Mouse (Mus musculus) heart, adult 9 months (tissue): ENCODE results near the gene 2410015M20Rik.
"Not testable (repeated sequence)": the region's sequence is repeated elsewhere in the genome, so short reads cannot be mapped to it uniquely, and the experiment has no call there.

Experiments used
- DNase-seq, 2 experiments: peaks; one replicate each; pipeline ENCODE4 v3.0.0; 2022; ENCODE audit warnings: low spot score in 2 of 2

2410015M20Rik gene

DNA sequence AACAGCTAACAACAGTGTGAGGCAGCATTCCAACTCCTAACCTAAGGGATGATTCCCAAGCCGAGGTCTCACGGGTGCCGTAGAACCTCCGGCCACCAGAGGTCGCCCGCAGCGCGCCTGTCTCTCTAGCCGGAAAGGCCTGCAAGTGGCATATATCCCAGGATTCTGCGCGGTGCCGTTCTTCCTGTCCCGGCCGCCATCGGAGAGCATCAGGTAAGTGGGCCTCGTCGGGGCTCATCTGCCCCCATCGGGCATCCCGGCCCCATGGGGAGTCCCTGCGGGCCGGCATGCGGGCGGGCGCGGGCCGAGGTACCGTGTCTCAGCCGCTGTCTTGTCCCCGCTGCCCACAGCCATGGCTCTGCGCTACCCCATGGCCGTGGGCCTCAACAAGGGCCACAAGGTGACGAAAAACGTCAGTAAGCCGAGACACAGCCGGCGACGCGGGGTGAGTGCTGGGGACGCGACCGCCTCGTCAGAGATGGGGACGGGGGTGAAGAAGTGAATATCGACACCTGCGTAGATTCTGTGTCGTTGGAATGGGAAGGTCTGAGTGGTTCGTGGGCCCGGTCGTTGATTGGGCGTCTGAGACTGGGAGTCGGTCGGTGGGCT is 3.8 kb upstream of the 2410015M20Rik start, which contains the start of gene Rpl36:
Rpl36 (plus strand) TSS at position 181 of the 609 bp plus-strand sequence.
- DNase-seq: peak; percentile 90 to 95

DNA sequence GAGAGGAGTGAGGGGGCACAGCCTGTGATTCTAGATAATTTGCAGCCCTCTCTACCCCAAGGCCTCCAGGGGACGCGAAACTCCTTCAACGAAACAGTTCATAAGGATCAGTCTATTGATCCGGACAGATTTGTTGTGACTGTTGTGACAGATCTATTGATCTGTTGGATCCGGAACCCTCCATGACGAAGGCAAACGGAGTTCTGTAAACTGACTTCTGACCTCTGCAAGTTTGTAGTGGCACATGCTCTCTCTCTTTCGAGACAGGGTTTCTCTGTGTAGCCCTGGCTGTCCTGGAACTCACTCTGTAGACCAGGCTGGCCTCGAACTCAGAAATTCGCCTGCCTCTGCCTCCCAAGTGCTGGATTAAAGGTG is 3.0 kb upstream of the 2410015M20Rik start:
- not testable (repeated sequence) for DNase-seq

DNA sequence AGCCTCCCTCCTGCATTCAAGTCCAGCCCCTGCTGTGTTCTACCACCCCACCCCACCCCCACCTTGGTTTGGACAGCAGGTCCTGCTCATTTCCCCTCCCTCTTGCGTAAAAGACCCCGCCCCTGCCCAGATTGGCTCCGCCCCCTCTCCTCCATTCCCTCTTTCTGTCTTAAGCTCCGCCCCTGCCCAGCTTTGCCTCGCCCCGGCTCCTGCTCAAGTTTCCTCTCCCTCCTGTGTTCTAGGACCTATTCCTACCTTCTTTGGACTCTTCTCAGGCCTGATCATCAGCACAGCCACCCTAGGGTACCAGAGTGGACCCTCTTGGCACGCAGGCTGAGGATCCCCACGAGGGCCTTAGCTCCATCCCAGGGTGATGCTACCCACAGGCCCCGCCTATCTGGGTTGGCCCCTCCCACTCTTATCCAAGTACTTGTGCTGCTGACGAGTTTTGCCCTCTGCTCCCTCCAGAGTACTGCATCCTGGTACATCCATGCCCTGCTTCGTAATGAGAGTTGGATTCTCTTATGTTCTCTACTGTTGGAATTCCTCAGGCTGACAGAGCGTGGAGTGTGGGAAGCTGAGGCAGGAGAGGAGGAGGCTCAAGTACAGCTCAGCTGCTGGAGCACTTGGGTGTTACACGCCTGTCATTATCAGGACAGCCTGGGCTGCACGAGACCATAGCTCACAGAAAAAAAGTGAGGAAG is 2.4 kb upstream of the 2410015M20Rik start:
- no peak for DNase-seq

DNA sequence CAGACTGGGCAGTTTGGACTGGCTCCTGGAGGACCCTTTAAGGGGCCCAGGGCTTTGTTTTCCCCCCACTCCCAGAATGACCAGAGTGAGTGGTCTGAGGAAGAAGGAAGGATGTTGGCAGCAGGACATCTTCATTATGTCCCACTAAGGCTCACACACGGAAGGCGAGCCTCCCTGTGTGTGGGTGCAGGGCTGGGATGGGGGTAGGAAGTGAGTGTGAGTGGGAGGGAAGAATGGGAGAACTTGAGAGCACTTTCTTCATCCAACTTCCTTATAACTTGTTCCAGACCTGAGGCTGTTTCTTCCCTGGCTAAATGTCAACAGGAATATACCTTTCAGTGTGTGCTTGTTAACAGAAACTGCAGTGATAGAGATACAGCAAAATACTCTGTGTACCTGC is 1.8 kb upstream of the 2410015M20Rik start:
- no peak for DNase-seq

DNA sequence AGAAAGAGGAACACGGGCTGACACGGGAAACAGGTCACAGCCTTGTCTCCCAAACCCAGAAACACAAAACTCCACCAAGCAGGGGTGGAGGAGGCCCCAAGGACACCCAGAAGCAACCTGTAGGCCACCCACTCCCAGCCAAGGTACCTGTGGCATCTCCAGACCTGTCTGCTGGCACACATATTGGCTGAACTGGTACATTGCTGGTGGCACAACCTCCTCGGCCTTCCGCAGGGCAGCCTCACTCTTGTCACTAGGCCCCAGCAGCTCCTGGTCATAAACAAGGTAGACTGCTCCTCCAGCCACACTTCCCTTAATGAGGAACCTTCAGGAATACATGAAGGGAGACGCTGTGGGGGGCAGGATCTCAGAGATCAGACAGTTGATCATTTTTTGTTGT is 872 bp downstream of the 2410015M20Rik start:
- no peak for DNase-seq

DNA sequence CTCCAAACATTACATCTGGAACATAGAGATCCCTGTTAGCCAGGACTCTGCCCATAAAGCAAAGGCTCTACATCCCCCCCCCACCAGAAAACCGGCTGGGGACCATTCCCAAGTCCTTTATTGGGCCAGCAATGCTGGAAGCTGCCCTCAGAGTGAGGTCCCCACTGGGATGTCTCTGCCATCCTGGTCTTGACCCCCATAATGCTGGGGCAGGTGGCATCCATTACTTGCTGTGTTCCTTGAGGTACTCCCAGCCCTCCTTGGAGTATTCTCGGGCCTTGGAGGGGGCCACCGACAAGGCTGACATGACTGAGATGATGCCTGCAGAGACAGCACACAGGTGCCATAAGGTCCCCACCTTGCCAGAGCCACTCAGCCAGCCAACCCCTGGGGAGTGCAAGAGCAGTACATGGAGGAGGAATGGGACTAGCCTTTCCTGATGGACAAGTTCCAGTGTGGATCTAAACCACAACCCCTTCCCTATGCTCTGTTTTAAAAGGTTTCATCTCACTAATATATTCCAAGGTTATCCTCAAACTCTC is 2.0 kb downstream of the 2410015M20Rik start:
- DNase-seq: no peak

DNA sequence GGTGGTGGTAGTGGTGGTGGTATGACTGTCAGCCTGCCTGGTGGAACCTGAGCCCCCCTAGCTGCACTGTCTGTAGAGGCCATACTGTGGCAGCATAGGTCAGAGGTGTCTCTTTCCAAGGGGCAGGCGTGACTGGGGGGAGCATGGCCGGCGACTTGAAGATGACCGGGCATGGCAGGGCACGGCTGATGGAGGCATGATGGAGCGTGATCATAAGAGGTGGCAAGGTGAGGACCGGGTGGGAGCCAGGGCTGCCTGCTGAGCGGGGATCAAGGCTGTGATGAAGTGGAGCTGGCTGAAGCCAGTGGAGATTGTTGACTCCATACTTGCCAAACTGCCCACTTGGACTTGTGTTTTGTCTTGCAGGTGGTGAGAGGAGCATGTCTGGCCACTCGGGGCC is 4.1 kb downstream of the 2410015M20Rik start:
- DNase-seq: no peak

DNA sequence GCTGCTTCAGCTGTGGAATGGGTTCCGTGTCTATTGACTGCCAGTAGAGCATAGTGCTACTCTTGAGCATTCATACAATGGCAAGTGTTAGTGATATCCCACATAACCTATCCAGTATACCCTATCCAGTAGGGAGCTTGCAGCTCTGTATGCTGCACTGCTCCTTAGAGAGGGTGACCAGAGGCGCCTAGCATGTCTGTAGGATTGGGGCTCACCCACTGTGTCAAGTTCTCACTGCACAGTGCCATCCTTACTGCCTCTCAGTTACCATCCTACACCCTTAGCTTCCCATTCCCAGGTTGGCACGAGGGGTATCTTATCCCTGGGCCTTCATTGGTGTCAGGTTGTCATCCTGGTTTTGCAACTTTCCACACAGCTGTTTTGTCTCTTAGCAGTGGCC is 5.1 kb downstream of the 2410015M20Rik start:
- no peak for DNase-seq

DNA sequence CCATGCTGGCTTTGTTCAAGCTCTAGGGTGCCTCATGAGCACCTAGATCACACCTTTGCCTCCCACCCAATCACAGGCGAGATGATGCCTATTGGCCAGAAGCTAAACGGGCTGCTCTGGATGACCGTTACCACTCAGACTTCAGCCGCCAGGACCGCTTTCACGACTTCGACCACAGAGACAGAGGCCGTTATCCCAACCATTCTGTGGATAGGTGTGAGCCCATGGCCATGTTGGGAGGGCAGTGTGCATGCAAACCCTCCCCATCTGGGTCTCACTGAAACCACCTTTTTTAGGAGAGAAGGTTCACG is 5.5 kb downstream of the 2410015M20Rik start:
- no peak for DNase-seq

DNA sequence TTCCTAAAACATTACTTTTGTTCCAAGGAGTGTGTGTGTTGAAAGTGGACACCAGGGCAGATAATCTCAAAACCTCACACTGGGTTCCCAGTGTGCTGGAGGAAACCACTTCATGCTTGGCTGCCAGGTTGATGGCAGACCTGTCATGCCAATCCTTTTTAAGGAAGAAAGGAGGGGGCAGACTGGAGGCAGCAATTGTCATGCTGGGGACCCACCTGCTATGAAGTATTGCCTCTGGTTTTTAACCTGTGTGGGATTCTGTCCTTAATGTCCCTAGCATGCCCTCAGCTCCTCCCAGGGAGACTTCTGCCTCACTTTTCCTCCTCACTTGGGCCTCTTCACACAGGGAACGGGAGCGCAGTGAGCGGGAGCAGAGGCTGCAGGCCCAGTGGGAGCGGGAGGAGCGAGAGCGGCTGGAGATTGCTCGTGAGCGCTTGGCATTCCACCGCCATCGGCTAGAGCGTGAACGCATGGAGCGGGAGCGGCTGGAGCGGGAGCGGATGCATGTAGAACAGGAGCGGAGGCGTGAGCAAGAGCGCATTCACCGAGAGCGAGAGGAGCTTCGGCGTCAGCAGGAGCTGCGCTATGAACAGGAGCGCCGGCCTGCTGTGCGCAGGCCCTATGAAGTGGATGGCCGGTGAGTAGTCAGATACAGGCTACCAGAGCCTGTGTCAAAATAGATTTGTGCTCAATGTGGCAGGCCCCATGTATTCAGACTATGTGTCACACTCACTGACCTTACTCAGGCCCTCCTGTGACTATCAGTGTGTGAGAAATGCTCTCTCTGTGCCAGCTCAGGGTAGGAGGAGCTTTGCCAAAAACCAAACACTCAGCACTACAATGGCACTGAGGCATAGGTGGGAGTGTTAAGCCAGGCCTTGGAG is 6.1 kb downstream of the 2410015M20Rik start:
- no peak for DNase-seq

DNA sequence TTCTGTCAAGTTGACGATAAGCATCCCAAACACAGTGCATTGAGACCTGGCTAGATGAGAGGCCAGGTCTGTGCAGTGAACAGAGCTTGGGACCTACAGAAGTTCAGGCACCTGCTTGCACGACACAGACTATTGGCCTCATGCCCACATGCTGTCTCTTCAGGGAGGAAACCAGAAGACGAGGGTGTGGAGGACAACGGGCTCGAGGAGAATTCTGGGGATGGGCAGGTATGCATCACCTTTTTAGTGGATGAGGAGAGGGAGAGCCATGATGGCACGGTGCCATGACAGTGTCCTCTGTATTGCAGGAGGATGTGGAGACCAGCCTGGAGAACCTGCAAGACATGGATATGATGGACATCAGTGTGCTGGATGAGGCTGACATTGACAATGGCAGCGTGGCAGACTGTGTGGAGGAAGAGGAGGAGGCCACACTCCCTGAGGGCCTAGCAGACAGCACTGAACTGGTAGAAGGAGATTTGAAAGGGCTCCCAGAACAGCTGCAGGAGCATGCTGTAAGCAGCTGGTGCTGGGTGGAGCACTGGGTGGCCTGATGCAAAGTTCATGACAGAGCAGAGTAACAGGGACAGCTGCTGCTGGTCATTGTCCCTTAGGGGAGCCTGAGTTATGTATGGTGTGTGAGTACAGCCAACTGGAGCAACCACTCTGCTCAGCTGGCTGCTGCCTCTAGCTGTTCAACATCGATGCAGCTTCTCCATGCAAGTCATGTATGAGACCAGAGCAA is 15.9 kb downstream of the 2410015M20Rik start:
- peak; percentile 30 to 41 for DNase-seq

DNA sequence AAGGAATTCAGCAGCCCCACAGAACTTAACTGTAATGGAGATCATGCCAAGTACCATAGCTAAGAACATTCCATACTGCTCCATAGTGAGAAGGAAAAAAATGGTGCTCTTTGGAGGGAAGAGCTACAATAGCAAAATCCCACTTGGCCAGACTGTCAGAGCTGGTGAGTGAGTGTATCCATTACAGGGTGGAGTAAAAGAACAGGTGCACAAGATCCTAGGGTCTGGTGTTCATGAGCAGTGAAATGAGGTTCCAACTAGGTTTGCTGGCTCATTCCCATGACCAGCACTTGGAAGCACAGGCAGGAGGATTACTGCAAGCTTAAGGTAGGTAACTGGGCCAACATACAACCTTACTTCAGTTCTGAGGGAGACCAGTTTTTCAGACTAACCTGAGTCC is 17.0 kb downstream of the 2410015M20Rik start:
- no peak for DNase-seq

DNA sequence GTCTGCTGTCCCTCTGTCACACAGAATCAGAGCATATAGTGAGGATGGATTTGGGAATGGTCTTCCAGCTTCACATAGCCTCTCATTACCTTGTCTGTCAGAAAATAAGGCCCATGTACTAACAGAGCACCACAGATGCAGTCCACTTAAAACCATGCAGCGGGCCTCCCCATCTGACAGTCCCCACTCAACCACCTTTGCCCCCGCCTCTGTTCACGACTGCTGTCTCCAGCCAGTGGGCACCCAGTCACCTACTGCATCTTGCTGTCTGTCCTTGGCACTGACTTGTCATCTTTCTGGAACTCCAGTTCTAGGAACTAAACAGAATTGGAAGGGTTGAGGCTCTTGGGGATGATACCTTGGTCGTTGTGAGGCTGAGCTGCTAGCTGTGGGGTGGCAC is 20.6 kb downstream of the 2410015M20Rik start:
- DNase-seq: no peak

DNA sequence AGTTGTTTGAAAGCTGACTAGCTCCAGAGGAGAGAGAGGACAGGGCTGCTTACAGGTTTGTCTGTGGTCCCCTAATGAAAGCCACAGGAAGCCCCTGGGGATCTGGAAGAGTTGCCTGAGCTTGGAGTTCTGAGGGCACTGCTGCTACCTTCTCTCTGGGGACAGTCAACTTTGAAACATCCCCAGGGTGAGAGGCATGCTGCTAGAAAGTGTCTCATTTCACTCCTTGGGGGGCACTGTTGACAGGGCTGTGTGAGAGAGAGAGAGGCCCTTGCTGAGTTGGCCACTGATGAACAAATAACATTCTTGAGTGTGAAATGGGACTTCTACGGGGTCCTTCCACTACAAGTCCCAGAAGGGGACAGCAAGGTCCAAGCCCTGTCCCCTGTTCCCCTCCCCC is 21.8 kb downstream of the 2410015M20Rik start:
- no peak for DNase-seq

DNA sequence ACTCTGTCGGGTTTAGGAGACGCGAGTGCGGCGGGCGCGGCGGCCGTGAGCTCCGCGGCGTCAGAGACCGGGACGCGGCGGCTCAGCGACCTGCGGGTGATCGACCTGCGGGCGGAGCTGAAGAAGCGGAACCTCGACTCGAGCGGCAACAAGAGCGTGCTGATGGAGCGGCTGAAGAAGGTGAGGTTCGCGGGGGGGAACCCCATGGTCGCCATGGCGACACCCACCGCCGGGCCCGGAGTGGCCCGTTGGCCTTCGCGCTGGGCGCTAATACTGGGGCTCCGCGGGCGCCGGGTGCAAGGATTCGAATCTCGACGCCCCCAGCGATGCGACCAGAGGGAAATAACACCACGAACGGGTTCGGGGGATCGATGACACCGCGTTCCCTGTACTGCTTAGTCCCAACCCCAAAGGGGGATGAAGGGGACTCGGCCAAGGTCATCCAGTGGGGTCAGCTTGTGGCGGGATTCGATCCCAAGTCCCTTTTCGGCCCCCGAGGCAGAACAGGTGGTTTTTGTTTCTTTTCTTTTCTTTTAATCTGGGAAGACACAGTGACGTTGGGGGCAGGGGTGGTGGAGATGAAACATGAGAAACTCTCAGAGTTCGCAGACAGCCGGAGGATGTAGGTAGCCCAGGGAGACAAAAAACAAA is 24.3 kb downstream of the 2410015M20Rik start:
- DNase-seq: peak in 1 of 2 experiments; percentile 64

DNA sequence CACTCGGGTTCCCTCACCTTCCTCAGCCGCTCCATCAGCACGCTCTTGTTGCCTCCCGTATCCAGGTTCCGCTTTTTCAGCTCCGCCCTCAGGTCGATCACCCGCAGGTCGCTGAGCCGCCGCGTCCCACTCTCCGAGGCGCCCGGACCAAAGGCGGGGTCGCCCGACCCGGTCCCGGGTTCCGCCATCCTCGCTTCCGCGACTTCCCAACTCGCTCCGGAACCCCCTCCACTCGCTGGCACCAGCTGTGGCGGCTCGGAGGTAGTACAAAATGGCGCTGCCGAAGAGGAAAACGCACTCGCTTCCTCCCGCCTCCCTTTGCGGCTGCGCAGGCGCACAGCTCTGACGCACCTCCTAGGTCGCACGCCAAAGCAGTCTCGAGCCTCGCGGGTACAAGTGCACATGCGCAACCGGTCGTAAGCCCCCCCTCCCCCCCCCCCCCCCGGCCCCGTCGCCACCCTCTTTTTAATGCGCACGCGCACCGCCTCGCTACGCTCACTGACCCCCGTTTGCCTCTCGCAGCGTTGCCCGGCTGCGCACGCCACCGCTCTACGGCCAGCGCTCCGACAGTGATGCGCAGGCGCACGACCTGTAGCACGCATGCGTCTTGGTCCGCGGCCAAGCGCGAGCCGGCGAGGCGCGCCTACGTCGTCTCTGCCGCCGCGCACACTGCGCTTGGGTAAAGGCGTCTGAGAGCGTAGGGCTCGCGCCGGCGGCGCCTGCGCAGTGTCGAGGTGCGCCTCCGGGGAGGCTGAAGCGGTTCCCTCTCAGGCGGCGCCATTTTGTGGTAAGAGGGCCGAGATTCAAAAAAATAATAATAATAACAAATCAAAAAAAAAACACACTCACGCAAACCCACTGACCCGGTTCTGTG is 25.1 kb downstream of the 2410015M20Rik start, which contains the start of the genes Safb2 and Safb:
Safb2 (minus strand) TSS at position 329 of the 874 bp plus-strand sequence.
Safb (plus strand) TSS at position 569 of the 874 bp plus-strand sequence.
- peak; percentile 99 for DNase-seq

DNA sequence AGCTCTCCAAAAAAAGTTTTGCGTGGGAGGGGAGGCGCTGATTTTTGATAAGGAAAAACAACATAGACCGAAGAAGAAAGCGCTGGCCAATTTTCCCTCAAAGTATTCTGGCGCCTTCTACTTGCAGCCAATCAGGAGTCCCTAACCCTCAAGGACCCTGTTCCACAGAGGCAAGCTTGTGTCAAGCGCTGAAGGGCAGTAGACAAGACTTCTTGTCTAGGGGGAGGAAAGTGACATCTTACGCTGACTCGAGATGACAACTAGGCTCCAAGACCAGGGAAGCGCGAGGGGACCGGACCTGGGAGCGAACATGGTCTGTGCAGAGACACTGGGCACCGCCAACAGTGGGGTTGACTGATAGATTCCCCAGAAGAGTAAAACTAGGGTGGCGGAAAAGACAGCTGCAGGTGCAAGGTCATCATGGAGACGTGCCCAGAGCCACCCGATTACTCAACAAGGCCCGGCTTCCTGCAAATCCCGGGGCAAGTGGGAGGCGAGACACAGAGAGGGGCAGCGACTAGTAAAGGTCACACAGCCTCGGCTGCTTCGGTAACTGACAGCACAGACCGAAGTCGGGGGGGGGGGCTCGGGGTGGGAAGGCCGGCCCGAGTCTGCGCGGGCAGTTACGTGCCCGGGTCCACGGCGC is 25.8 kb downstream of the 2410015M20Rik start:
- peak; percentile 51 to 55 for DNase-seq

DNA sequence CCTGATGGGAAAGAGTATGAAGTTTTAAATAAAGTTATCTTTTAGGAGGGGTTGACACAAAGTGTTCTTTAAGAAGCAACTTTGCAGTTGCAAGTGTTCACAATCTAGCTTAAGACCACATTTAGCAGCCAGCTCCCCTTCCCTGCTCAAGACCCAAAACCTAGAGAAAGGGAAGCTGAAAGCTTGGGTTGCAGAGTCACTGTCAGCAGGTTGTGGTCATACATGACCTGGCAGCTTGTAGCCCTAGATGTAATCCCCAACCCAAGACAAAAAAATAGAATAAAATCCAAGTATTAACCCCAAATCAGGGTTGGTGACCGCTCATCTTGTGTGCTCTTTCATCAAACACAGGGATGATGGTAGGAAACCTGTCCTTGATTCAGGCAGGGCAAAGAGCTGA is 26.5 kb downstream of the 2410015M20Rik start:
- DNase-seq: no peak

DNA sequence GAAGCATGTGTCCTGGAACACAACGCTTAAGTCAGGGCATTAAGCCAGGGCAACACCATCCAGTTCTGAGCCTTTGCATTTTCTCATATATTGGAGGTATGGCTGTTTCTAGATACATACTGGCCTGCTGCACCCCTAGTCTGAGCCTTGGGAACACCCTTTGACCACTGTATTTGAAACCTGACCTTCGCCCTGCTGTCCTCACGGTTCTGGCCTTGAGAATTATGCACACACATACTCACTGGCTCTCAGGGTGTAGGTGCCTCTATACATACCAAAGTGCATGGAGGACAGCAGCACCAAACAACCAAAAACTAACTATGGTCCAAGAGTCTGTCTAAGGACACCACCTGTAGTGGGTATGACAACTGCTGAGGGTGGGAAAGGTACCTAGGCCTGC is 36.6 kb downstream of the 2410015M20Rik start:
- no peak for DNase-seq

DNA sequence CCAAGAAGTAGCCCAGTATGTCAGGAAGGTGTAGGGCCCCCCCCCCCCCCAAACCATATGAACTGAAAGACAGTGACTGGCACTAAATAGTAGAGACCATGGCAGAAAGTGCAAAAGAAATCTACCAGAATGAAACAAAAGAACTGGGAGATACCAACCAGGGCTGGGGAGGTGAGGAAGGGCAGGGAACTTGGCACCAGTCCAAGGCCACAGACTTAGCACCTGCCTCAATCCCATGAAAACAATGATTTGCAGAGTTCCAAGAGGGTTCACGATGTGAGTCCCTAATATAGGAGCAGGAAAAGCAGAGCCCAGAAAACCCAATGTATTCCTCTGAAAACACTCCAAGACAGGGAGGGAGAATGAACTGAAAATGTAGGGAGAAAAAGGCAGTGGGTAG is 37.4 kb downstream of the 2410015M20Rik start:
- DNase-seq: no peak
